Mouse (Mus musculus) limb, embryonic 12.5 days (tissue): ENCODE measurements around the gene Tmprss11b. TPM values are rescaled to one million over a fixed set of nuclear protein-coding genes. Genes with fewer than 3 reads are reported as not detected.
"Not testable (repeated sequence)": the region's sequence is repeated elsewhere in the genome, so short reads cannot be mapped to it uniquely, and the experiment has no call there.

Experiments
- ATAC-seq: fragments of 200-750 bp; cut with Nextera tagmentation; 2 replicates; pipeline ENCODE4 v1.8.0; 2017; ENCODE audit warnings: low read depth, moderate TSS enrichment; ENCODE audit not compliant: insufficient number of reproducible peaks, insufficient read depth, low FRiP score, low TSS enrichment
- H3K27ac ChIP-seq: fragments of 300-500 bp; sonication (generic); 2 replicates; pipeline ENCODE4 v1.5.1; 2016; ENCODE audit warnings: mild to moderate bottlenecking, moderate library complexity
- H3K27me3 ChIP-seq: fragments of 300-500 bp; sonication (generic); 2 replicates; pipeline ENCODE4 v1.6.1; 2016; ENCODE audit warnings: mild to moderate bottlenecking, moderate library complexity
- H3K36me3 ChIP-seq: fragments of 300-500 bp; sonication (generic); 2 replicates; pipeline ENCODE4 v1.6.1; 2016; ENCODE audit warnings: mild to moderate bottlenecking, moderate library complexity
- H3K4me1 ChIP-seq: fragments of 300-500 bp; sonication (generic); replicated peaks from 2 replicates; pipeline ENCODE4 v1.6.1; 2016
- H3K4me2 ChIP-seq: fragments of 300-500 bp; sonication (generic); 2 replicates; pipeline ENCODE4 v1.6.1; 2016; ENCODE audit warnings: mild to moderate bottlenecking, moderate library complexity
- H3K4me3 ChIP-seq: fragments of 300-500 bp; sonication (generic); replicated peaks from 2 replicates; pipeline ENCODE4 v1.5.1; 2016; ENCODE audit warnings: mild to moderate bottlenecking
- H3K9ac ChIP-seq: fragments of 300-500 bp; sonication (generic); replicated peaks from 2 replicates; pipeline ENCODE4 v1.6.1; 2016; ENCODE audit warnings: mild to moderate bottlenecking, moderate library complexity
- H3K9me3 ChIP-seq: fragments of 300-500 bp; sonication (generic); 2 replicates; pipeline ENCODE4 v1.6.1; 2016; ENCODE audit warnings: mild to moderate bottlenecking, moderate library complexity
- WGBS: fragments of 180-500 bp; shearing (Covaris S2); methylation state at CpG from one replicate; pipeline ENCODE4 v1.1.7; 2016; 5-methylcytosine and 5-hydroxymethylcytosine counted together
- polyA plus RNA-seq: library from polyadenylated mRNA; unstranded; fragments of >200 nt; fragmentation: Nextera tagmentation; extraction: Ambion mirVana; gene quantifications from 2 replicates; pipeline ENCODE4 v1.2.1, GENCODE M21; 2016

The Tmprss11b gene
- not detected in 2 replicates for polyA plus RNA-seq

DNA sequence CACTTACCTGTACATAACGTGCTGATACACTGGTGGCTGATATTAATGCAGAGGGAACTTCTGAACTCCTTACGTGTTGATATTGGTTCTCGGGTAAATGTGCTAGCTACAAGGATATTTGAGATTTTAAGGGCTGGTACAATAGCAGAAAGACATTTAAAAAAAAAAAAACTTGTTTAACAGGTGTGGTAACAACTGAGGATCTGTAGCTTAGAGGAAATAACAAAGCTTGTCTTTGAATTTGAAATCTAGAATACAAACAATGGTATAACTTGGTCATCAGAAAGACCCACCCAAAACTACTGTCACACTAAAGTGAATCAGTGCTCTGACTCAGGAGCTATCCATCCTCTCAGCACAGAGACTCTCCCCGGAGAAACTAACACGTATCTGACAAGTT is at the start of gene Tmprss11b:
Tmprss11b (minus strand) TSS at position 101 of the 400 bp plus-strand sequence.
- H3K27me3 ChIP-seq, result no peaks in the 10 kb centered on the region
- WGBS, result 78% methylated on average over 5 of the region's 5 CpGs
- no peak within 1 kb of the TSS for H3K9ac ChIP-seq
- no peaks in the 10 kb centered on the region for H3K4me1 ChIP-seq
- H3K4me2 ChIP-seq, result no peak within 1 kb of the TSS
- H3K9me3 ChIP-seq, result no peaks in the 10 kb centered on the region
- H3K4me3 ChIP-seq, result no peak within 1 kb of the TSS
- H3K36me3 ChIP-seq, result no peaks in the 10 kb centered on the region
- H3K27ac ChIP-seq, result no peak within 1 kb of the TSS
- ATAC-seq, result no peak

DNA sequence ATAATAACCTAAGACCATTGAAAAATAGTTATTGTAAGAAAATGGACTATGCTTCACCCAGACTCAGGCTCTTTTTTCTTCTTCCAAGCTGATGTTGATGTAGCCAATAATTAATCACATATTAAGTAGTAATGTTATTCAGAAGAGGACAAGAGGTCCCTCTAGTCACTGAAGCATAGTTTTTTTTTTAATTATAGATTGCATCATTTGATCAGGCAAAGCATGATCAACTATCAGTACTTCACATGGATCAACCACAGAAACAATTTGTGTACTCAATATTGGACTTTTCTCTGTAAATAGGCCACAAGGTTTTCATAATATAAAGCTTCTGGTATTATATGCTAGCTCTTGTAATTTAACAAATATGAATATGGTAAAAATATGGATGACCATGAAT is 48.9 kb upstream of the Tmprss11b start:
- H3K4me1 ChIP-seq, result no peaks in the 10 kb centered on the region

DNA sequence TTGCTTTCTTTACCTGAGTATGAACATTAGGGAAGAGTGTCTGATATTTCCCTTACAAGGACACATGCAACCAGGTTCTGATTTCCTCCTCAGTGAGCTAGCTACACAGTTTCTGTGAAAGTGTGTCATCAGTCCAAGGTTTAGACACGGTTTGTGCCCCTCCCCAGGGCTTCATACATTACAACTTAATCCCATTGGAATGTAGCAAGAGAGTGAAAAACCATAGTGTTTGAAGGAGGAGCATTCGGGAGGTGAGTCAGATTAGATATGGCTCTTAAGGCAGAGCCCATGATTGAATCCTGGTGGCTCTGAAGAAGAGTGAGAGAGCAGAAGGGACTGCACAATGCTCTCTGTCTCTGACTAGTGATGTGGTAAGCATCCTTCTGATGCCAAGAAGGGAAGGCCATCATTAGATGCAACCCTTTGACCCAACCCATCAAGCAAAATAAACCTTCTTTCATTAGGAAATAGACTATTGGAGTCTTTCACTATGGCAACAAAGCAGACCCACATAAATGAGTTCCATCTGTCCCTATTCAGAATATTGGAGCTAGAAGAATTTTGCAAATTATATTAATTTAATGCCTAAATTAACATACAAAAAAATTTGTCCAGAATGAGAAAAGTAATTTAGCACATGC is 46.8 kb upstream of the Tmprss11b start:
- Histone ChIP-seq H3K27ac (no peak overlapping the region), H3K4me2 (no peak overlapping the region), H3K4me3 (no peak overlapping the region), H3K9me3 (no peaks in the 10 kb centered on the region), H3K27me3 (no peaks in the 10 kb centered on the region), H3K4me1 (no peaks in the 10 kb centered on the region), H3K36me3 (no peaks in the 10 kb centered on the region), H3K9ac (no peak overlapping the region)
- no peak for ATAC-seq
- WGBS, result 44% methylated on average over 2 of the region's 2 CpGs

More for the DNA sequence above, 48.9 kb upstream of the Tmprss11b start:
- H3K4me3 ChIP-seq, result no peak overlapping the region
- H3K27me3 ChIP-seq, result no peaks in the 10 kb centered on the region
- H3K9ac ChIP-seq, result no peak overlapping the region
- no peak overlapping the region for H3K27ac ChIP-seq
- H3K9me3 ChIP-seq, result no peaks in the 10 kb centered on the region
- ATAC-seq, result no peak
- H3K4me2 ChIP-seq, result no peak overlapping the region
- no peaks in the 10 kb centered on the region for H3K36me3 ChIP-seq

DNA sequence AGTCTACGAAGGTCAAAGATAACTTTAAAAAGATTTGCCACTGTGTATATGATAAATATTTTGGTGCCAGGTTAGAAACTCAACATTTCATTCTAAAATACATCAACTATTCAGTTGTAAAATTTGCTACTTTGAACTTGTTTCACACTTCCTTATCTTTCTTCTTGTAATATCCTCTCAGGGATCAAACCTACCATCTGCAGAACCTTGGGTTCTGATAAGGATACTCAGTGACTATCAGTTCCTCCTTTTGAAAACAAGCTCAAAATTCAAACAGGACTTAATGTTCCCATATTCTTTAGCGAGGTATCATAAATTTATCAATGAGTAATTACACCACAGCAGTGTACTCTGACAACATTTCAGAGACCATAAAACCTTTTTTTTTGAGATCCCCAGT is 38.8 kb upstream of the Tmprss11b start:
- no peak overlapping the region for H3K4me3 ChIP-seq
- H3K36me3 ChIP-seq, result no peaks in the 10 kb centered on the region
- no peaks in the 10 kb centered on the region for H3K9me3 ChIP-seq
- H3K27ac ChIP-seq, result no peak overlapping the region
- H3K4me1 ChIP-seq, result no peaks in the 10 kb centered on the region
- H3K27me3 ChIP-seq, result no peaks in the 10 kb centered on the region
- WGBS, result 87% methylated on average over 2 of the region's 2 CpGs
- no peak overlapping the region for H3K4me2 ChIP-seq
- no peak for ATAC-seq
- no peak overlapping the region for H3K9ac ChIP-seq

DNA sequence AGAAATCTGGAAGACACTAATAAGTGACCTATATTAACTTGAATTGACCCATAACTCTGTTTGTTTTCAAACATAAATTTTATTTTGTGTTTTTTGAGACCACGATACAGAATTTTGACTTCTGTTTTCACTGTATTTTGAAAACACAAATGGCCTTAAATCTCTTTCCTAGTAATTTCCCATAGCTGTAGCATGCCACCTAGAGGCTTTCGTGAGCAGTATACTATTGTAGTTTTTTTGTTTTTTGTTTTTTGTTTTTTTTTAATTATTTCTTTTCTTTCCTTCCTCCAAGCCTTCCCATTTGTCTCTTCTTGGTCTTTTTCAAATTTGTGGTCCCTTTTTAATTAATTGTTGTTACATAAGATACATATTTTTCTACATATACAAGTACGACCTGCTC is 28.8 kb upstream of the Tmprss11b start:
- 83% methylated on average over 3 of the region's 3 CpGs for WGBS
- ATAC-seq, result no peak

DNA sequence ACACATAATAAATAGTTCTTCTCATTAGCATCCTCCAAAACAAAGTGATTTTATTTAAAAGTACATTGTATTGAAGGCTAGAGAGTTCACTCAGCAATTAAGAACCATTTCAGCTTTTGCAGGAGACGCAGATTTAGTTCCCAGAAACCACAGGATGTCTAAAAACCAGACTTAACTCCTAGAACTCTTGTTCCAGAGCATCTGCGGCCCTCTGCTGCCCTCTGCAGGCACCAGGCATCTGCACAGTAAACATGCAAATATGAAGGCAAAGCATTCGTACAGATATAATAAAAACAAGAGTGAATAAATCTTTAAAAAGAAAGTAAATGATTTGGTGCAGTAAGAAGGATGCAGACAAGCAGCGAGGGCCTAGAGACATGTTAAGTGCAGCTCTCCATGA is 8.5 kb upstream of the Tmprss11b start:
- H3K4me1 ChIP-seq, result no peaks in the 10 kb centered on the region
- ATAC-seq, result no peak
- WGBS, result 53% methylated on average over 4 of the region's 4 CpGs

More for the DNA sequence above, 28.8 kb upstream of the Tmprss11b start:
- no peaks in the 10 kb centered on the region for H3K9me3 ChIP-seq
- H3K4me1 ChIP-seq, result no peaks in the 10 kb centered on the region
- no peak overlapping the region for H3K4me2 ChIP-seq
- H3K36me3 ChIP-seq, result no peaks in the 10 kb centered on the region
- H3K9ac ChIP-seq, result no peak overlapping the region
- no peak overlapping the region for H3K27ac ChIP-seq
- H3K27me3 ChIP-seq, result no peaks in the 10 kb centered on the region
- H3K4me3 ChIP-seq, result no peak overlapping the region

DNA sequence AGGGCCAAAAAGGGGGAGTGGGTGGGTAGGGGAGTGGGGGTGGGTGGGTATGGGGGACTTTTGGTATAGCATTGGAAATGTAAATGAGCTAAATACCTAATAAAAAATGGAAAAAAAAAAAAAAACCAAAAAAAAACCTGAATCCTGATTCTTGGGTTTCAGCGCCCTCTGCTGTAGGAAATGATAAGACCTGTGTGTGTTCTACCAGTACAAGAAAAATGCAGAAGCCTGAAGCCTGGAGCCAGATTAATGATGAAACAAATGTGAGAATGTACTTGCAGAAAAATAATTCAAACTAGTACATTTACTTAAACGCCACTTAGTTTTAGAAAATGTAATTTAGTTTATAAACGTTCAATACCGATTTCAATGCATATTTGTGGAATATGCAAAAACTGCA is 27.0 kb downstream of the Tmprss11b start:
- H3K4me3 ChIP-seq, H3K4me2 ChIP-seq, H3K9me3 ChIP-seq, H3K9ac ChIP-seq, H3K27ac ChIP-seq, ATAC-seq, H3K27me3 ChIP-seq, H3K36me3 ChIP-seq, H3K4me1 ChIP-seq: not testable (repeated sequence)
- WGBS, result 27% methylated on average over 4 of the region's 4 CpGs

More for the DNA sequence above, 8.5 kb upstream of the Tmprss11b start:
- no peak overlapping the region for H3K4me3 ChIP-seq
- no peaks in the 10 kb centered on the region for H3K36me3 ChIP-seq
- no peak overlapping the region for H3K4me2 ChIP-seq
- H3K27ac ChIP-seq, result no peak overlapping the region
- no peak overlapping the region for H3K9ac ChIP-seq
- no peaks in the 10 kb centered on the region for H3K9me3 ChIP-seq
- no peaks in the 10 kb centered on the region for H3K27me3 ChIP-seq

DNA sequence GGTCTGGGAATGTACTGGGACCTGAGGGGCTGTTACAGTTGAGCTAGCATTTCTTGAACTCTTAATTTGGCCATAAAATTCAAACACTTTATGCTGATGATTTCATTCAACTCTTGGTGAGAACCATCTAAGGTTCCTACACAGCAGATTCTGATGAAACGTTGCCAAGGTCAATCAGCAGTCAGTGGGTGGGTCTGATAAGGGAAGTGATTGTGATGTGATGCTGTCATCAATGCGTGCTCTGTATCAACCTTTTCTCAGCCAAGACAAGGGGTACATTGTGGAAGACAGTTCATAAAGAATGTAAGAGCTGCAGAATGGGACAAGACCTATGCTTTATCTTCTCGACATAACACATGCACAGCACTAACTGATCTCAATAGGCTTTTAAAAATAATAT is 35.4 kb downstream of the Tmprss11b start:
- WGBS, result 76% methylated on average over 3 of the region's 3 CpGs
- Histone ChIP-seq H3K36me3 (no peaks in the 10 kb centered on the region), H3K4me1 (no peaks in the 10 kb centered on the region), H3K9me3 (no peaks in the 10 kb centered on the region), H3K27me3 (no peaks in the 10 kb centered on the region), H3K27ac (no peak overlapping the region), H3K4me3 (no peak overlapping the region), H3K9ac (no peak overlapping the region), H3K4me2 (no peak overlapping the region)
- no peak for ATAC-seq

DNA sequence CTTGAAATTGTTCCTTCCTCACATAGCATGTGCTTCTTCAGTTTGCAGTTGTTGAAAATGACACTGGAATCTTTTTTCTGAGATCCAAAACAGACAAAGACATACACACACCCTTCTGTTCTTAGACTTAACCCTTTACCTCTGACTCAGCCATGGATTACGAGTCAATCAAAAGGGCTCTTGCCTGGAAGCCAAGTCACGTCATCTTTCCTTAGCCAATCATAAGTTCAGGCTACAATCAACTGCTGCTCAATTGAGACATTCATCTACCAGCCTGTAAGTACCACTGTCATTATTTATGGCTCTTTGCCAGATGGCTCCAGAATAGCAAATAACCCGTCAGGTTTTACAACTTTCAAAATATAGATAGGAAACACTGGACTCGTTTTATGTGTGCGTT is 43.8 kb downstream of the Tmprss11b start, which contains the start of gene Tmprss11f:
Tmprss11f (minus strand) TSS at position 101 of the 400 bp plus-strand sequence.
- Histone ChIP-seq H3K36me3 (no peaks in the 10 kb centered on the region), H3K4me2 (no peak within 1 kb of the TSS), H3K27ac (no peak within 1 kb of the TSS), H3K27me3 (no peaks in the 10 kb centered on the region), H3K9me3 (no peaks in the 10 kb centered on the region), H3K4me1 (no peaks in the 10 kb centered on the region), H3K4me3 (no peak within 1 kb of the TSS), H3K9ac (no peak within 1 kb of the TSS)
- 66% methylated on average over 5 of the region's 5 CpGs for WGBS
- ATAC-seq, result no peak

DNA sequence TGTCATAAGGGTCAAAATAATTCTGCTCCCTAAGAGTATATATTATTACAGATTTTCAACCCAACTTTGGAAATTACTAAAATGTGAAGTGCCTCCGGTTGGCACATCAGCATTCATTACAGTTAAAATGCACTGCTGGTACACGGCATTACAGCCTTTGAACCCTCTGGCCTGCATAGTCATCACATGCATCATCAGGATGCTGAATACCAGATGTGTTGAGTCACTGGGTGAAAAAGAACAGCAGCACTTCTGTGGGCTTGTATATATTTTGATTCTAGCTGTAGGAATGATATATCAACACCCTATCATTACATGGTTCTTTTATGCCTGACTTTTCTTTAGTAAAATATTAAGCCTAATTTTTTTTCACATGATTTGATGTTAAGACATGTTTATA is 45.5 kb downstream of the Tmprss11b start:
- no peak overlapping the region for H3K4me2 ChIP-seq
- no peak overlapping the region for H3K4me3 ChIP-seq
- H3K36me3 ChIP-seq, result no peaks in the 10 kb centered on the region
- H3K9me3 ChIP-seq, result no peaks in the 10 kb centered on the region
- no peak for ATAC-seq
- no peaks in the 10 kb centered on the region for H3K27me3 ChIP-seq
- no peak overlapping the region for H3K9ac ChIP-seq
- no peaks in the 10 kb centered on the region for H3K4me1 ChIP-seq
- WGBS, result 64% methylated on average over 2 of the region's 2 CpGs
- H3K27ac ChIP-seq, result no peak overlapping the region

DNA sequence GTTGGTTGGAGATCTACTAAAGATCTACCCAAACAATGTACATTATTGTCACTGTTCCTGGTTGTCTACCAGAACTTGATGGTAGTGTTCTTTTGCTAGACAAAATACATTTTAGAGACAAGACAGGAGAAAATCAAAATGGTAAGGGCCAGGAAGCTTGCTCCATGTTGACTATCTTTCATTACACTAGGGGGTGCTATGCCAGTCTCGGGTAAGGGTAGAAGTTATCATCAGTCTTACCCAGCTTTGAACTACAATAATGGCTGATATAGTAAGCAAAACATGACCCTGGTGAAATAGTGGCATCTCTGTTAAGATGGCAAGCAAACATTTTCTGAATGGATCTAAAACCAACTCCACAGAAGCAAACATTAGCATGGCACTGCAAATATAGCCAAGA is 54.4 kb downstream of the Tmprss11b start:
- WGBS, result 74% methylated on average over 1 of the region's 1 CpGs
- ATAC-seq, result no peak

More for the DNA sequence above, 54.4 kb downstream of the Tmprss11b start:
- H3K4me1 ChIP-seq, result no peaks in the 10 kb centered on the region
- no peak overlapping the region for H3K4me2 ChIP-seq
- no peaks in the 10 kb centered on the region for H3K9me3 ChIP-seq
- no peaks in the 10 kb centered on the region for H3K36me3 ChIP-seq
- H3K9ac ChIP-seq, result no peak overlapping the region
- no peak overlapping the region for H3K4me3 ChIP-seq
- H3K27ac ChIP-seq, result no peak overlapping the region
- no peaks in the 10 kb centered on the region for H3K27me3 ChIP-seq
